ENCODE assay signal across 17 mouse cellular contexts in genomic region chr2:101746537-101746936, GRCm38 (mm10).
DNase-seq lines count a peak whose midpoint lies in the region; ATAC-seq and TF ChIP-seq lines count a peak whose summit lies in the region.
"Had no signal": no experiment of that assay in that cellular context is flagged by ENCODE, and none has a peak within 500 bp of the region (broad histone marks: within the 10 kb centered on the region; RNA-seq: fewer than 3 reads in every experiment).

No protein-coding gene starts in this region.

- no peaks in the 10 kb centered on the region for H3K36me3 ChIP-seq in hindbrain, postnatal 0 days (ENCODE audit: insufficient read depth, low read length)
- H3K36me3 ChIP-seq: hindbrain, embryonic 13.5 days; intestine, embryonic 15.5 days had no signal

- DNase-seq in heart, adult 9 months (ENCODE audit: low spot score in 2 of 2) = peak; percentile 48 to 49
- no peak for DNase-seq in heart, adult 8-10 months (ENCODE audit: low spot score)
- DNase-seq in adipocyte (ENCODE audit: low spot score) = peak; percentile 95
- peak; percentile 16 to 19 for DNase-seq in heart, postnatal 14 days
- peak; percentile 71 for DNase-seq in lung, postnatal 36 days
- DNase-seq in hindbrain, postnatal 0 days (ENCODE audit: low spot score) = no peak
- DNase-seq: cerebellum, adult 2 months; lung, embryonic 14.5 days; thymus, postnatal 14 days had no signal

- no peak for ATAC-seq in erythroid progenitor cell, adult 5-6 weeks (replicated peaks; ENCODE audit: low FRiP score, poor library complexity, severe bottlenecking)
- ATAC-seq in hindbrain, postnatal 0 days = no peak
- ATAC-seq: activated CD4-positive, CD25-positive, alpha-beta regulatory T cell, adult 4 months; forebrain, embryonic 16.5 days; intestine, embryonic 15.5 days had no signal

- H3K4me3 ChIP-seq in hindbrain, postnatal 0 days (ENCODE audit: low read length) = no peak overlapping the region
- H3K4me3 ChIP-seq: embryonic facial prominence, embryonic 12.5 days; hindbrain, embryonic 13.5 days; intestine, embryonic 15.5 days; kidney, embryonic 15.5 days had no signal

- H3K9me3 ChIP-seq in hindbrain, postnatal 0 days (ENCODE audit: low read length) = no peaks in the 10 kb centered on the region
- H3K9me3 ChIP-seq: embryonic facial prominence, embryonic 12.5 days; hindbrain, embryonic 13.5 days; intestine, embryonic 15.5 days; kidney, embryonic 15.5 days had no signal

- no peak overlapping the region for H3K27ac ChIP-seq in hindbrain, postnatal 0 days
- H3K27ac ChIP-seq: embryonic facial prominence, embryonic 12.5 days; hindbrain, embryonic 13.5 days; intestine, embryonic 15.5 days; kidney, embryonic 15.5 days had no signal

- H3K27me3 ChIP-seq in hindbrain, postnatal 0 days (ENCODE audit: insufficient read depth, low read length) = no peaks in the 10 kb centered on the region
- H3K27me3 ChIP-seq: embryonic facial prominence, embryonic 12.5 days; hindbrain, embryonic 13.5 days; intestine, embryonic 15.5 days; kidney, embryonic 15.5 days had no signal

- TF ChIP-seq CTCF in hindbrain, postnatal 0 days (IDR thresholded peaks at IDR 0.05; ENCODE audit: low read depth) = no peak

- H3K4me1 ChIP-seq in hindbrain, postnatal 0 days (ENCODE audit: insufficient read depth, low read length) = no peaks in the 10 kb centered on the region
- H3K4me1 ChIP-seq: hindbrain, embryonic 13.5 days; intestine, embryonic 15.5 days had no signal

- H3K4me2 ChIP-seq in hindbrain, postnatal 0 days (ENCODE audit: low read depth, low read length) = no peak overlapping the region
- H3K4me2 ChIP-seq: embryonic facial prominence, embryonic 12.5 days; hindbrain, embryonic 13.5 days; intestine, embryonic 15.5 days; kidney, embryonic 15.5 days; liver, embryonic 11.5 days; lung, embryonic 14.5 days had no signal

- 89% methylated on average over 7 of the region's 7 CpGs for WGBS in hindbrain, postnatal 0 days

- H3K9ac ChIP-seq in hindbrain, postnatal 0 days (replicated peaks; ENCODE audit: low read length) = no peak overlapping the region
- H3K9ac ChIP-seq: embryonic facial prominence, embryonic 12.5 days; hindbrain, embryonic 13.5 days; intestine, embryonic 15.5 days; kidney, embryonic 15.5 days; lung, embryonic 14.5 days had no signal

- intact Hi-C loops in heart, postnatal 14 days (cut with DNase I) = no loop called here

Comparison
In these comparisons a context has a peak if more than half of its experiments do, and no peak if none do; other contexts are left out.
1. DNase-seq: peak in heart, adult 9 months (2 of 2), adipocyte (single experiment), heart, postnatal 14 days (2 of 2) and lung, postnatal 36 days (single experiment); none in heart, adult 8-10 months (single experiment) and hindbrain, postnatal 0 days (single experiment).